Mouse (Mus musculus): ENCODE measurements at regions not wholly inside any gene's neighbourhood (a gene's known extent, or its start where the extent isn't known, plus 50 kb on each side); places are given as distances from the start of the nearest gene placed in this dataset.
A peak's percentile ranks its signal among the peaks of the same experiment; 100 is the strongest.

- H3K9ac ChIP-seq: no peak overlapping the region
- peaks cover 6% of the 10 kb centered on the region for H3K4me1 ChIP-seq (replicated peaks)
- H3K9me3 ChIP-seq (replicated peaks): no peaks in the 10 kb centered on the region
- WGBS: 65% methylated on average over 5 of the region's 5 CpGs
- no peak for ATAC-seq (ENCODE audit: insufficient number of reproducible peaks, low FRiP score)
- H3K4me2 ChIP-seq: no peak overlapping the region
- H3K27me3 ChIP-seq (replicated peaks): 0 out of 2 replicates have a peak, but pooled peaks cover 2% of the 10 kb centered on the region
- H3K36me3 ChIP-seq: no peaks in the 10 kb centered on the region
- H3K27ac ChIP-seq (ENCODE audit: poor library complexity, severe bottlenecking): no peak overlapping the region
- H3K4me3 ChIP-seq: no peak overlapping the region
These were observed 213.4 kb downstream of the Dyrk2 start for GRCm38 (mm10) chr10:118656561-118656960.

DNA sequence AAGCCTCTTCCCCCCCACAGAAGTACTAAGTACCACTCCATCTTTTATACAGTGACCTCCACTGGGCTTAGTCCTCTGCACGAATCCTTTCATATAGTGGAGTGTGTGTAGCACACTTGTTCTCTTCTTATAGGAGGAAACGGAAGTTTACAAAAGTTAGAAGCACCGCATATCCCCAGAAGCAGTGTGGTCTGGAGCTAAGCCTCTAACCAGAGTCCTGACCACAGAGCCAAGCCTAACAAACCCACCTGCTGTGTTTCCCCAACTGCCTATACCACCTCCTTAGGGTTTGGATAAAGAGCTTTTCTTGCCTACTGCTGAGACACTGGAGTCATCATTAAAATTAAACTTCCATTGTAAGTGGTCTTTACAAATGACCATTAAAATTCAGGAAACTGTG, 204.0 kb downstream of the Dyrk2 start:
- H3K9me3 ChIP-seq (replicated peaks): no peaks in the 10 kb centered on the region; the same call in 1 of the 2 replicates
- H3K36me3 ChIP-seq: no peaks in the 10 kb centered on the region
- 67% methylated on average over 3 of the region's 3 CpGs for WGBS
- no peak overlapping the region for H3K27ac ChIP-seq (ENCODE audit: poor library complexity, severe bottlenecking)
- H3K4me2 ChIP-seq: no peak overlapping the region
- H3K9ac ChIP-seq: no peak overlapping the region
- no peaks in the 10 kb centered on the region for H3K4me1 ChIP-seq (replicated peaks)
- no peak overlapping the region for H3K4me3 ChIP-seq
- ATAC-seq (ENCODE audit: insufficient number of reproducible peaks, low FRiP score): no peak
- H3K27me3 ChIP-seq (replicated peaks): no peaks in the 10 kb centered on the region

DNA sequence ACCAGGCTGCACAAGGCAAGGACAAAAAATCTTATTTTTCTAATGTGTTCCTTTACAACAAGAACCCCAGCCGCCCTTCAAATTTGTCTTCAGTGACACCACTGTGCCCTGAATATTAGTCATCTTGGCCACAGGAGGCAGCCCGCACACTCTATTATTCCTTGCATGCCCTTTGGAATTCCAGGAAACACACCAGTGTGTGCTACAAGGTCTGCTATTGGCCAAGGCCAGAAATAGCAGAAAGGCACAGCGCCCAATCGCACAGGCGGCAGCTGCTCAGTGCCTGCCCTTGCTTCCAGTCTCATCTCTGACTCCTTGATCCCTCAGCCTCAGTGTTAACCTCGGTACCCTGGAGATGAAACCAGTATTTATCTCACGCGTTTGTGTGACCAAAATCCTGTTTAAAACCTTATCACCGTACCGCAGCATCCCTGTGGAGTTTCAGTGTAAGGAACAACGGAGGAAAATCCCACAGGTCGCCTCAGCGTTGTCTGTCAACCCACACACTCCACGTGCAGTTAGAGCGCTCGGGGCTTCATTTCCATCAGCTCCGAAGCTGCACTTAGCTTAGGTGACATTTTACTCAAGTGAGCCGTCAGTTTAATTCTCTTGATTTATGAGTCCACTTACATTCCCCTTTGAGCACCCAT, 194.1 kb downstream of the Dyrk2 start:
- Histone ChIP-seq H3K4me1 (replicated peaks) (0 out of 2 replicates have a peak, but pooled peaks cover 6% of the 10 kb centered on the region), H3K27ac (ENCODE audit: poor library complexity, severe bottlenecking) (no peak overlapping the region), H3K4me3 (no peak overlapping the region; the same call in 1 of the 2 replicates), H3K27me3 (replicated peaks) (no peaks in the 10 kb centered on the region), H3K9ac (no peak overlapping the region), H3K4me2 (peak overlapping the region; percentile 54), H3K36me3 (no peaks in the 10 kb centered on the region), H3K9me3 (replicated peaks) (peaks cover 7% of the 10 kb centered on the region; the same call in 1 of the 2 replicates)
- 37% methylated on average over 18 of the region's 18 CpGs for WGBS
- ATAC-seq (ENCODE audit: insufficient number of reproducible peaks, low FRiP score): peak; percentile 67

DNA sequence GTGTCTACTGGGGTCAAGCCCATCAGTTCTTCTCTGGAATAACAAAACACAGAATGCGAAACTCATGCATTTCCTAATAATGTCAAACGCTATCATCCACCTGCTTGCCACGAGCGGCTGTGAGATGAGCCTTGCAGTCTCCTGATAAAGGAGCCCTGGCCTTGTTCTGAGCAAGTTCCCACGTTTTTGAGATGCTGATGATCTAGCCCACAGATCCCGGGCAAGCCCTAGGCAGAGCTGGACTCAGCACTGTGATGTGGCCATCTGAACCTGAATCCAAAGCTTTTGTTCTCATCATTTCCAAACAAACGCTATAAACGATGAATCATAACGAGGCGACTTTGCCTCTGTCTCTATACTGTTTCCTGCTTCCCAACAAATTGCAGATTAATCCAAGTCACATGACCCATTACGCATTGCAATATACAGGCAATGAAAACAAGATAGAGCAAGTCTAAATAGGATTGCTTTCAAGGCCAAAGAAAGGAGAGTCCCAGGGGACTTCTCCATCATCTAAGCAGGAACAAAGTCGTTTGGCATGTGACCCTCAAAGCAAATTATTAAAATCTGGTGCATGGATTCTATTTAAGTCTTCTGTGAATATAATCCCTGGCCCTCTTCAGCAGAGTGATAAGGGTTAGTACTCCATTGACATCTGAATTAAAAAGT, 191.1 kb downstream of the Dyrk2 start:
- no peaks in the 10 kb centered on the region for H3K9me3 ChIP-seq (replicated peaks)
- no peaks in the 10 kb centered on the region for H3K36me3 ChIP-seq
- WGBS: 71% methylated on average over 12 of the region's 12 CpGs
- ATAC-seq (ENCODE audit: insufficient number of reproducible peaks, low FRiP score): no peak
- H3K4me2 ChIP-seq: no peak overlapping the region
- no peak overlapping the region for H3K9ac ChIP-seq
- no peak overlapping the region for H3K27ac ChIP-seq (ENCODE audit: poor library complexity, severe bottlenecking)
- peaks cover 15% of the 10 kb centered on the region; the same call in 1 of the 2 replicates for H3K4me1 ChIP-seq (replicated peaks)
- H3K27me3 ChIP-seq (replicated peaks): no peaks in the 10 kb centered on the region
- H3K4me3 ChIP-seq: no peak overlapping the region

GRCm38 (mm10) chr10:118679507-118679906, 190.5 kb downstream of the Dyrk2 start:
- Histone ChIP-seq H3K4me3 (no peak overlapping the region), H3K27me3 (replicated peaks) (no peaks in the 10 kb centered on the region), H3K4me1 (replicated peaks) (peaks cover 15% of the 10 kb centered on the region; the same call in 1 of the 2 replicates), H3K4me2 (no peak overlapping the region), H3K9me3 (replicated peaks) (no peaks in the 10 kb centered on the region), H3K9ac (no peak overlapping the region), H3K27ac (ENCODE audit: poor library complexity, severe bottlenecking) (no peak overlapping the region), H3K36me3 (no peaks in the 10 kb centered on the region)
- 85% methylated on average over 5 of the region's 5 CpGs for WGBS
- no peak for ATAC-seq (ENCODE audit: insufficient number of reproducible peaks, low FRiP score)

DNA sequence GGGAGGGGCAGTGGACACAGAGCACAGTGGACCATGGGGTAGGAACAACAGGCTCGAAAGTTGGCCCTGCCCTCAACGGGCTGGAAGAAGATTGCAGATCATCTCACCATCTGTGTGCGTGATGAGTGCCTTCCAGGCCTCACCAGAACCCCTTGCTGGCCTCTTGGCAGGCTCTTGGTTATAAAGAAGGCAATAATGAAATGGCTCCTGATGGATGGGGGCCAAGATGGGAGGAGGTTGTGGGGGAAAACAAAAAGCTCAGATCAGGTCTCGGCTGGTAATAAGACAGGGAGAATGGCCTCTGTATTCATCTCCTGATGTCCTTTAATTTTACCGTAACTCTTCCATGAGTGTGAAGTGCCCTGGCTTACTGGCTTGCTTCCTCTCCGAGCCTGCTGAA, 189.1 kb downstream of the Dyrk2 start:
- Histone ChIP-seq H3K9me3 (replicated peaks) (no peaks in the 10 kb centered on the region), H3K36me3 (no peaks in the 10 kb centered on the region), H3K27ac (ENCODE audit: poor library complexity, severe bottlenecking) (no peak overlapping the region), H3K27me3 (replicated peaks) (no peaks in the 10 kb centered on the region), H3K4me2 (no peak overlapping the region), H3K4me3 (no peak overlapping the region), H3K9ac (no peak overlapping the region), H3K4me1 (replicated peaks) (peaks cover 15% of the 10 kb centered on the region; the same call in 1 of the 2 replicates)
- ATAC-seq (ENCODE audit: insufficient number of reproducible peaks, low FRiP score): no peak
- WGBS: 78% methylated on average over 6 of the region's 6 CpGs

- H3K36me3 ChIP-seq: no peaks in the 10 kb centered on the region
- H3K27me3 ChIP-seq (replicated peaks): no peaks in the 10 kb centered on the region
- H3K9me3 ChIP-seq (replicated peaks): no peaks in the 10 kb centered on the region
- peaks cover 9% of the 10 kb centered on the region; the same call in 1 of the 2 replicates for H3K4me1 ChIP-seq (replicated peaks)
- H3K4me3 ChIP-seq: no peak overlapping the region
- ATAC-seq (ENCODE audit: insufficient number of reproducible peaks, low FRiP score): no peak
- H3K27ac ChIP-seq (ENCODE audit: poor library complexity, severe bottlenecking): no peak overlapping the region
- no peak overlapping the region for H3K4me2 ChIP-seq
- WGBS: 21% methylated on average over 9 of the region's 9 CpGs
- H3K9ac ChIP-seq: no peak overlapping the region
These were observed 186.7 kb downstream of the Dyrk2 start for GRCm38 (mm10) chr10:118683356-118683755.

- H3K27me3 ChIP-seq (replicated peaks): no peaks in the 10 kb centered on the region
- H3K4me1 ChIP-seq (replicated peaks): no peaks in the 10 kb centered on the region
- WGBS: 59% methylated on average over 3 of the region's 3 CpGs
- no peak overlapping the region for H3K4me2 ChIP-seq
- H3K9me3 ChIP-seq (replicated peaks): no peaks in the 10 kb centered on the region
- ATAC-seq (ENCODE audit: insufficient number of reproducible peaks, low FRiP score): no peak
- no peak overlapping the region for H3K9ac ChIP-seq
- H3K4me3 ChIP-seq: no peak overlapping the region
- H3K27ac ChIP-seq (ENCODE audit: poor library complexity, severe bottlenecking): no peak overlapping the region
- H3K36me3 ChIP-seq: no peaks in the 10 kb centered on the region
These were observed 170.7 kb downstream of the Dyrk2 start for GRCm38 (mm10) chr10:118699292-118699691.

DNA sequence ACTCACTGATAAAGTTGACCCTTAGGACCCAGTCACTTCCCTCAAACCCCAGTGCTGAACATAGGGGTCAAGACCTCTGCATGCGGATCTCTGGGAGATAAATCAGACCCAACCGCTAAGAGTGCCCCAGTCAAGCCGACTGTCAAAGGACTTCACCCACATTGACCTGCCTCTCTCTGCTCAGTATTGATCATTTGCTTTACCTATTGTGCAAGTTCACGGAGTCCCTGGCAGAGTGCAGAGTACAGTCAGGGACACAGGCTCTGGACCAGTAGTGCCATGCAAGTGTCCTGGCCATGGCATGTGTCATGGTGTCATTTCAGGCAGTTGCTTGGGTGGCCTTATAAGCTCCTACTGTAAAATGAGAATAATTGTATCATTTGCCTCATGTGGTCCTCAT, 169.9 kb downstream of the Dyrk2 start:
- no peaks in the 10 kb centered on the region for H3K36me3 ChIP-seq
- no peak overlapping the region for H3K27ac ChIP-seq (ENCODE audit: poor library complexity, severe bottlenecking)
- no peaks in the 10 kb centered on the region for H3K27me3 ChIP-seq (replicated peaks)
- no peak overlapping the region for H3K9ac ChIP-seq
- no peaks in the 10 kb centered on the region for H3K9me3 ChIP-seq (replicated peaks)
- no peak overlapping the region for H3K4me2 ChIP-seq
- H3K4me1 ChIP-seq (replicated peaks): no peaks in the 10 kb centered on the region
- no peak for ATAC-seq (ENCODE audit: insufficient number of reproducible peaks, low FRiP score)
- no peak overlapping the region for H3K4me3 ChIP-seq
- WGBS: 89% methylated on average over 4 of the region's 4 CpGs

GRCm38 (mm10) chr10:118706020-118706419, 164.0 kb downstream of the Dyrk2 start:
- H3K4me1 ChIP-seq (replicated peaks): no peaks in the 10 kb centered on the region
- H3K9me3 ChIP-seq (replicated peaks): no peaks in the 10 kb centered on the region
- no peak overlapping the region for H3K27ac ChIP-seq (ENCODE audit: poor library complexity, severe bottlenecking)
- H3K4me2 ChIP-seq: no peak overlapping the region
- no peaks in the 10 kb centered on the region for H3K36me3 ChIP-seq
- H3K9ac ChIP-seq: no peak overlapping the region
- H3K27me3 ChIP-seq (replicated peaks): no peaks in the 10 kb centered on the region
- 85% methylated on average over 3 of the region's 3 CpGs for WGBS
- no peak overlapping the region for H3K4me3 ChIP-seq
- no peak for ATAC-seq (ENCODE audit: insufficient number of reproducible peaks, low FRiP score)

DNA sequence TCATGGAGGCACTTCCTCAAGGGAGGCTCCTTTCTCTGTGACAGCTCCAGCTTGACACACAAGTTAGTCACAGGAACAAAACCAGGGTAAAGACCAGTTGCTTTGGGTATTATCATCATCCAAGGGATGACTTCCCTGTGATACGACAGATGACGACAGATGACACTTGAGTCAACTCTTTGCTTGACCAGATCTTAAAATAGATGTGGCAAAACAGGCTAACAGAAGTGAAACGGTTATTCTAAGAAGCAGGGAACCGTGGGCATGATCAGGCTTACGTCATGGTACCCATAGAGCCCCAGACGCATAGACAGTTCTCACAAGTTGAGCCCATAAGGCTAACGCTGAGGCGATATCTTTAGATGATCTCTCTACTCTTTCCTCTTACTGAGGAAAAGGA, 160.3 kb downstream of the Dyrk2 start:
- Histone ChIP-seq H3K4me3 (no peak overlapping the region), H3K27me3 (replicated peaks) (no peaks in the 10 kb centered on the region), H3K36me3 (no peaks in the 10 kb centered on the region), H3K27ac (ENCODE audit: poor library complexity, severe bottlenecking) (no peak overlapping the region), H3K9ac (no peak overlapping the region), H3K4me2 (no peak overlapping the region), H3K4me1 (replicated peaks) (peaks cover 16% of the 10 kb centered on the region), H3K9me3 (replicated peaks) (no peaks in the 10 kb centered on the region)
- 72% methylated on average over 8 of the region's 8 CpGs for WGBS
- ATAC-seq (ENCODE audit: insufficient number of reproducible peaks, low FRiP score): no peak

All from heart, embryonic 12.5 days (tissue).